Mouse (Mus musculus): ENCODE measurements around the gene Slc25a39.

- TF ChIP-seq CTCF (IDR thresholded peaks at IDR 0.05) (no peak), EP300 (IDR thresholded peaks at IDR 0.05) (no peak)
Measured at GRCm38 (mm10) chr11:102418887-102419286, 11.1 kb upstream of the Slc25a39 start.
